Mouse (Mus musculus) heart, postnatal 4 days (tissue): ENCODE measurements around the gene Eid1. TPM values are rescaled to one million over a fixed set of nuclear protein-coding genes. Genes with fewer than 3 reads are reported as not detected.
A peak's percentile ranks its signal among the peaks of the same experiment; 100 is the strongest.

Source experiments
- DNase-seq: peaks from one replicate; pipeline ENCODE4 v3.0.0; 2021
- total RNA-seq, 2 experiments: library from RNA; stranded (reverse); gene quantifications; 2 replicates each; pipeline ENCODE4 v1.2.3; 2021

Eid1 gene
- total RNA-seq, 2 experiments from 2014 or later, result 96.5 to 104 TPM

DNA sequence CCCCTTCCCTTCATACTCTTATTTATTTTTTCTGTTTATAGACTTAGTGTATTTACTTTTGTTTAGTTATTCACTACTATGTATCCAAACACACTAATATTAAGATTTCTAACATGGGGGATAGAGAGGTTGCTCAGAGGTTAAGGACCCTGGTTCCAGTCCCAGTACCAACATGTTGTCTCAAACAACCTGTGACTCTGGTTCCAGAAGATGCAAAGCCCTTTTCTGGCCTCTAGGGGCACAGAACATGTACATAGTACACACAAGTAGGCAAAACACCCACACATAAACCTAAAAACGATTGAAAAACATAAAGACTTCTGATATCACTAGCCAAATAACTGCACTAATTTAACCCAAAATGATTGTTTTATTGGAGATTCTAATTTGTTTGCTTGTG, 2.0 kb upstream of the Eid1 start:
- DNase-seq, result no peak

DNA sequence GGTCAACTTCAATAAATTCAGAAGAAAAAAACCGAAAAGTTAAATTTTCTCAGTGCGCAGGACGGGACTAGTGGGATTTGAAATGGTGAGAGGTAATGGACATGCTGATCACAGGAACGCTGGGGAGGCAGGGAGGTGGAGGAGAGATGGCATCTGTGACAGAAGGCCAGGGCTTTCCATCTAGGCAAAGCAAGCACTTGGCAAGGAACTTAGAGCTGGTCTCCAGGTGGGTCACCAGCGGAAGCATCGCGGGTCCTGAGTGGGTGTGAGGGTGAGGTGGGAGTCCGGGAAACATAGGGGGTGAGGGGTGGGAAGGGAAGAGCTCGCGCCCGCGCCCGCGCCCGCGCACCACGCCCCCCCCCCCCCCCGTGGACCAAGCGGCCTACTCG, 333 bp upstream of the Eid1 start:
- no peak for DNase-seq

DNA sequence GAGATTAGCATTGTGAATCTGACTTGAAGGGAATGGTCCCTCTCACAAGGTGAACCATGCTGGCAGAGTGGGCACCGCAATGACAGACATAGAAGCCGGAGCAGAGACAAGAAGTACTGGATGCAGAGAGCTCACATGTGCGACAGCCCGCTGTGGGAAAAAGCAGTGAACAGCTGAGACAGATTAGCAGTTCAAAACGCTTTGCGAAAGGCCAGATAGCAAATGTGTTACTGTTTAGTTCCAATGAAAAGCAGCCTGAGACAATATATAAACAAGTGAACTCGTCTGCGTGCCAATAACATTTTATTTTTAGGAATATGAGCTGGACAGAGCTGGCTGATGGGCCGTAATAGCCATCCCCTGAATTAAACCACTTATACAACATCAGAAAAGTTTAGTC, 8.9 kb downstream of the Eid1 start:
- DNase-seq, result no peak

DNA sequence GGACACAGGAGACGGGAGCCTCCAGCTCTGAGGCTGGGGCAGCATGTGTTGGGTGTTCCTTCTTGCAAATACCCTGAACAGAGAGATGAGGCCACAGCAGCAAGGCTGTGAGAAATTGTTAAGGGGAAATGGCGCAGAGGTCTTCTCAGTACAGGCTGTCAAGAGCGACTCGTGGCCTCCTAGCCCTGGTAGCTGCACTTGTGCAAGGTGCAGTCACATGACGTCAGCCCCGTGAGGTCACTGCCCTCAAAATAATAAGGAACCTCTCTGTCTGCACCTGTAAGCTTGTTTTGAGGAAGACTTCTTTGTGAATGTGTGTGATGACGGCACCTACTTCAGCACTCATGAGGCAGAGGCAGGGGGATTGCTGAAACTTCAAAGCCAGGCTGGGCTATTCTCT, 11.0 kb downstream of the Eid1 start:
- no peak for DNase-seq

DNA sequence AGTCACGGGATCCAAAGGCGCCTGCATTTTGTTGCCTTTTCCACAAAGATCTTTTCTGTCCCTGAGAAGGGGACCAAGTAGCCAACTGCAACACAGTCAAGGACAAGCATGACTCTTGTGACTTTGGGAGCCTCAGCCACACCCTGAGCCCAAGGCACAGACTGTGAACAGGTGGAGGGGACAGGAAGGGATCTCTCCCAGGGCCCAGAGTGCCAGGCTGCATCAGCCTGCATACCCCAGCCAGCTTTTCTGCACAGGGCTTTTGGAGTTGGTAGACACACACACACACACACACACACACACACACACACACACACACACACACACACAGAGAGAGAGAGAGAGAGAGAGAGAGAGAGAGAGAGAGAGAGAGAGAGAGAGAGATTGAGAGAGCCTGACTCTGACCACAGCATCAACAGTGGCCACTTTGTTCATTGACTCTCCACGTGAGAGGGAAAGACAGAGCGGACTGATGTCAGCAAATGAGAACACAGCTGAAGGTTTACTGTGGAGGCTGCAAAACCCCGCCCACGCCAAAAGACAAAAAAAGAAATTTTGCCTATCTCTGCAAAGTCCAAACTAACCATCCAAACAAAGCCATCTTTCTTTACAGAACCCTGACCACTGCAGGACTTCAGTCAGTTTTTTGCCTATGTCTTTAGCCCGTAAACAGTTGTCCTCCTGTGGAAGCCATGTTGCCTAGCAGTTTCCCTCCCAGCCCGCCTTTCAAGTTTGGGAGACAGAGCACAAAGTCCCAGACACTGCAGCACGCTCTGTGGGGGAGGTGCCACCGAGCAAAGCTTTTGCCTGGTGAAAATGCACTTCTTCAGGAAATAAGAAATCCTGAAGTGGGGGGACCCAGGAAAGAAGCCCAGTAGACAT, 11.9 kb downstream of the Eid1 start:
- no peak for DNase-seq

DNA sequence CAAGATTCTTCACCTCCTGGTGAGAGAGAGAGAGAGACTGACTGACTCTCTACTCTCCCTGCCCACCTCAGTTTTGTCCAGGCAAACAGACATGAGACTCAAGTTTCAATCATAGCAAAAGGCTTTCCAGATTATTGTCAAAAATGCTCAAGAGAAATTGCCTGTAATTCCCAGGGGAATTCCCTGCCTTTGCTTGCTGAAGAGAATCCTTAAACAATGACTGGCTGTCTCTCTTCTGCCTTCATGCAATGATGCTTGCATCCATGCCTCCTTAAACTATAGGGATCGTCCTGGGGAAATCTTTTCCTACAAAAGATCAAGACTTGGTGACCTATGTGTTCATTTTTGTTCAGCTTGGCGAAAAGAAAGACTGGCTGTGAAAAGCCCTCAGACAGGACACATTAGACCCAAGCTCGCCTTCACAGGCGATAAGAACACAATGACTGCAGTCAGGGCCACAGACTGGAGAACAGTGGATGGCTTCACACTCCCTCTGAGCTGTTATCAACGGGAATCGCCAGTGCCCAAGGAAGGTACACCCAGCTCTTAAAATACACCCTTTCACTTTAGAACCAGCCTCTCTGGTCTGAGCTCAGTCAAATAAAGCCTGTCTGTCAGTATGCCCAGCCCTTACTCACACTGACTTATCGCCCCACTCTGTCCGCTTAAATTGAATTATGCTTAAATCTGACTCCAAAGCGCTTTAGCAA, 12.7 kb downstream of the Eid1 start:
- no peak for DNase-seq

DNA sequence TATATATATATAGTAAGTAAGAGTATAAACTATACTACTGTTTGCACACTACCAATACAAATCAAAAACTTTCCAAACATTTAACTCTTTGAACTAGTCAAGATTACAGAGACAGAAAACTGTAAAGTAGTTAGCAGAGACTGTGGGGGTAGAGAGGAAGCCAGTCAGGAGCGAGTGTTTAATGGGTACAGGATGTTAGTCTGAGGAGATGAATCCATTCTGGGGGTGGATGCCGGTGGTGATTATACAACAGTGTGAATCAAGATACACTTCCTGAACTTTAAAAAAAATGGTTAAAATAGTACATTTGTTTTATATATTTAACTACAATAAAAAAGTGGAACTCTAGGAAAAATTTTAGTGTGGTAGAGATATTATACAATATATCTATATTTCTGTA, 19.1 kb downstream of the Eid1 start:
- DNase-seq, result no peak

DNA sequence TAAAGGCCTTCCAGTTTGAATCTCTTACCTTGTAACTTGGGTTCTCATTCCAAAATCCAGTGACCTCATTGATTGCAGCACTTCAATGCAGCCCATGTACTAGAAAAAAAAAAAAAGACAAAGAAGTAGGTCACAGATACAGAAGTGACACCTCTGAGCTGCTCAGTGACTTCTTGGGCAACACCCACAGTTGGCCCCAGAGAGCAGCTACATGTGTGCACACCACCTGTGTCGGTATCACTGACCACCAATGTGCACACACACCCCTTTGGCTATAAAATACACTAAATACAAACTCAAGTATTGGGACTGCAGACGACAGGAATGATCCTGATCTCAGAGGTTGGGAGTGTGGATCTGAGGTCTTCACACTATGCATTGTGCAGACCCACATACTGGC, 21.9 kb downstream of the Eid1 start:
- no peak for DNase-seq

DNA sequence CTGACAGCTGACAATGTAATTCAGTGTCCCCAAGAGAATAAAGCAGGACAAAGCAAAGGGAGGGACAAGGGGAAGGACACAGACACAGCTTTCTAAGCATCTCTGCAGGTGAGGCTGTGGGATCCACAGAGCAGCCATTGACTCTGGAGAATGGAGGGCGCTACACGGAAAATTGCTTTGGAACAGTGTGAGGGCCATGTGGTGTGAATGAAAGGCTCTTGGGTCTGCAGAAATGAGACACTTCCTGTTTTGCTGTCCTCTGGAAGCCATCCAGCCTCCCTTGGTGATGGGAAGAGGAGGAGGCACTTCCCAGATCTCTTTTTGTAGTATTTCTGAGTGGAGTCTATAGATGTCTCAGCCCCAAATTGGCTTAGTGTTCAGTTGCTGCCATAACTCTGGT, 23.3 kb downstream of the Eid1 start:
- peak; percentile 62 for DNase-seq

DNA sequence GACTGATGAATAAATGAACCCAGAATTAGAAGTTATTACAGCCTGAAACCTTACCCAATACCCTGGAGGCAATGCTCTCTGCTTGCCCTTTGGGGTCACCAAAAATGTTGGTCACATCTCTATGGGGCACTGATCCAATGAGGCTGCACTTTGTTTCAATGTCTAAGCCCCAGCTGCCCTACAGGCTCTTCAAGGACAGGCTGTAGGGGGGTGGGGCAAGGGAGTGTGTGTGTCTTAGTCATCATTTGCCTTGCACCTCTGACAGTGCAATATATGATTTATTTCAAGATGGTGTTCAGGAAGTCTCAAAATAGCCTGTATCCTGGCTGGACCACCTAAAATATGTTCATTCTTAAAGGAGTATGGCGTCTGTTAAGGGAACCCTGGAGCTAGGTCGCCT, 28.7 kb downstream of the Eid1 start:
- DNase-seq, result no peak

DNA sequence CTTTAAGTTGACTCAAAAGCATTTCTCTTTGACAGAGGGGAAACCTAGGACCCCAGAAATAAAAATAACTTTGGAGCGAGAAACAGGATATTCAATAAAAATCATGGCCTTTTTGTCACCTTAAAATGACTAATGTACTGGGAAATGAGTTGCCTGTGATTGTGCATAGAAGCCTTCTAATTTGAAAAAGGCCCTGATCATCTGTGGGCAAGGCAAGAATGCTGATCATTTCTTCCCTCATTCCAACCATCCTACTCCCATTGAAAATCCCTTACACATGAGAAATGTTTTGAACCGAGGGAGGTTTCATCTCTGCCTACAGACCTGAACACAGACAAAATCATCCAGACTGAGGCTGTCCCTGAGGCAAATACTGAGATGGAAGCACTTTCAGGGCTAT, 30.0 kb downstream of the Eid1 start:
- no peak for DNase-seq

DNA sequence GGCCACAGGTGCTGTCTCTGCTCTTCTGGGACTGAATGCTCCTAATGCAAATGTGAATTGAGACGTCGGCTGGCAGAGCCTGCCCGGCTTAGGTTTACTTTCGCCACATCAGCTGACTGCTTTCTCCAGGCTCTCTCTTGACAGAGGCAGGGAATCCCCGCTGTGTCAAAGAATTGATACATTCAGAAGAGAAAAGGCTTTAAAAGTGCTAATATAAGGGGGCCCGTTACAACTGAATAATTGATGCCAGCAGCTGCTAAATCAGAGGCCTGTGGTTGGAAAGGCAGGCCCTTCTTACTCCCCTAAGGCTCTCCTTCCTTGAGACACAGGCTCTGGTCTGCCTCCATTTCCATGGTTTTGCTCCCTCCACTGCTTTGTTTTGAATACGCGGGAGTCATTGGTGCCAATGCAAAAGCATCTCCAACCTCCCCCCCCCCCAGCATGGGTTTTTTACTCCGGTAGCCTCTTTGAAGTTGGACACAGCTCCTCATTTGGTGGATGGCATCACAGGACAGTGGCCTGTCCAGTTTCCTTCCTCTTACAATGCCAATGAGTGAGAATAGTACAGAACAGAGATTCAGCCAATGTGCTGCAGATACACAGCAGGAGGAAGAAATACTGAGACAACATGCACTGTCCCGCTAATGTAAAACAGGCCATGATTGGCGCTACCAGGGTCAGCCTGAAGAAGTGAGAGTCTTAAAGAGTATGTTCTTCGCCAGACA, 32.2 kb downstream of the Eid1 start:
- DNase-seq, result no peak

DNA sequence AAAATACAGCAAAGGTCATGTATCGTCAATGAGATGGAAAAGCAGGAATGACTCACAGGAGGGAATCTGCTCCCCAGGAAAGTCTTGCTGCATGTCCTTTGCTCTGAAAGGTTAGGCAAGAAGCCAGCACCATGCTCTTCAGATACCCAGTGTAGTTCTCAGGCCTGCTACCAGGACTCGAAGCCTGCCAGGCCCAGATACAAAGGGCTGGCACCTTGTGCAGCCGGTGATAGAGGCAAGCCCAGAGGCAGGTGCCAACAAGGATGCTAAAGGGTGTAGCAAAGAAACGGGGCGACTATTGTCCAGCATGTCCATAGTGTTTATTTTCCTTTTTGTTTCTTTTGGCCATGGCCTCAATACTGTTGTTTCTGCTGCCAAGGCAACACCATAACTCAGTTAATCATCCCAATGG, 33.6 kb downstream of the Eid1 start:
- no peak for DNase-seq

DNA sequence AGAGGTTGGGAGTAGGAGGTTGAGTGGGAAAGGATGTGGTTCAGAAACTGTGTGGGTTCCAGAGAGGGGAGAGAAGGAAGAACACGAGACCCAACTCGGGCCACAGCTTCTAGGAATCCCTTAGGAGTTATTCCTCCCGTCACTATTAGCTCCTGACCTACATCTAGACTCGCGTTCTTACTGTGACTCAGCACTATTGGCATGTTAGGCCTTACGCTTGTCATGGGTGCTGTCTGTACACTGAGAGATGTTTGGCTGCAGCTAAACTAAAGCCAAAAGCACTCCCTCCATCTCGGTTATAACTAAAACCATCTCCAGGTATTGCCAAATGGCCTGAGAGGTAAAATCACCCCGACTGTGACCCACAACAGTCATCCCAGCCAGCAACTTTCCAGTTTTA, 43.7 kb downstream of the Eid1 start:
- DNase-seq, result no peak

DNA sequence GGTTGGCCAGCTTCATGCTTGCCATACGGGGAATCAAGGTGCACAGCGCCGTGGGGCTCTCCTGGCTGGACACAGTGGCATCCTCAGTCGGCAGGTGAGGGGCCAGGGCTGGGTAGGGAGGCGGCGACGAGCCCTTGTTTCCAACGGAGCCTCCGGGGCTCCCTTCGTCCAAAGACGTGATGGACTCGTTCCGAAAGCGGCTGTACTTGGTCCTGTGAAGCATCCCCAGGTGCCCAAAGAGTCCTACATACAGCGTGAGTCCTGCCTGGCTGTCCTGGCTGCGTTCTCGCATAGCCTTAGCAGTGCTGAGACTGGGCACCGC, 50.2 kb downstream of the Eid1 start:
- no peak for DNase-seq

DNA sequence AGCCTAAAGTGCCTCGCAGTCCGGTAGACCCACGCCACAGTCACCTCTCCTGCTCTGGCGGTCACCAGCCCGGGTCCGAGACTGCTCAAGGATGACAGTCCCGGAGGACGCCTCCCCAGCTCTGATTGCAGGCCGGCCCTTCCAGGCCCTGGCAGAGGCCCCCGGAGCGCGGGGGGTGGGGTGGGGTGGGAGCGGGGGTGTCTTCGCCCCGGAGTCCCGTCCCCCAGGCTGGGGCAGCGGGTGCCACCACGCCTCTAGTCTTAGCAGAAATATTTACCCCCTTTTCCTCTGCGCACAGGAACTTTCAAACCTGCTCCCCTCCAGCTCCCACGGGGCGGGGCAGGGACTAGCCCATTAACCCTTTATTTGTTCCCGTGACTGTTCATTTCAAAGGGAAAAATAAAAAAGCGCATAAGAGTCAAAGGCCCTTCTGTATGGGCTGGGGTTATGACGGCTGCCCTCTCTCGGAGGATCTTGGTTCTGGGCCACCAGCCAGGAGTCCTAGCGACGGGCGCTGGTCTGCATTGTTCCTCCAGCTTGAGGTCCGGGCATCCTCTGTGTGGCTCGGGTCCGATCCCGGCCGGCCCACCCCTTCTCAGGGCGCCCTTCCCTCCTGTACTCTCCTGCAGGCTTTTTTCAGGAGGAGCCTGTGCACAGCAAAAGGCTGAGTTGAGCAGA, 50.7 kb downstream of the Eid1 start:
- peak; percentile 71 for DNase-seq

DNA sequence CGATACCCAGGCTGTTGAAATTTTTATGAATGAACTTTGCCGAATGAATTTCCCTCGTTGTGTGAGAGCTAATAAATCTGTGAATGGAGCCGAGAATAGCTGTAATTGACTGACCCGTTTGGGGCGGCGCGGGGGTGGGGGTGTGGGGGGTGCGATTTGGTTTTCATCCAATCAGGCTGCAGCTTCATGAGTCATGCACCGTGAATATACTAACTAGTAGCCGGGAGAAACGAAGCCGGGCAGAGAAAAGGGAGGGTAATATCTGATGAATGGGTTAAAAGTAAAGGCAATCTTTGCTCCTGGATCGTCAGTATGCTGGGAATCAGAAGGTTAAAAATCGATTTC, 51.2 kb downstream of the Eid1 start, which contains the start of gene Shc4:
TSS of gene Shc4 (minus strand) at position 63 of the 345 bp plus-strand sequence.
- peak; percentile 49 for DNase-seq

Other genes starting within 250 kb of the Eid1 start
- under 1 TPM; 0.57 to 0.65 TPM for gene Gm9913, start 168.0 kb upstream of the Eid1 start, total RNA-seq
- gene Fbn1, start 165.1 kb upstream of the Eid1 start, total RNA-seq, result 100 to 1,000 TPM; 223 to 241 TPM
- gene Cep152, start 48.0 kb upstream of the Eid1 start, total RNA-seq, result 1 to 10 TPM; 4.8 to 4.9 TPM
- gene Shc4, start 51.1 kb downstream of the Eid1 start, total RNA-seq, result 1 to 10 TPM in 1 of 2 experiments, under 1 TPM in 1; 0.74 to 1.0 TPM
- 10 to 100 TPM; 38.1 to 38.6 TPM for gene Secisbp2l, start 109.8 kb downstream of the Eid1 start, total RNA-seq
- 10 to 100 TPM; 21.4 to 21.7 TPM for gene Galk2, start 186.0 kb downstream of the Eid1 start, total RNA-seq
- gene Cops2, start 186.0 kb downstream of the Eid1 start, total RNA-seq, result 10 to 100 TPM; 91.2 to 92.3 TPM